Comparison of ENCODE assay signal across 8 mouse cellular contexts in the genomic region with DNA sequence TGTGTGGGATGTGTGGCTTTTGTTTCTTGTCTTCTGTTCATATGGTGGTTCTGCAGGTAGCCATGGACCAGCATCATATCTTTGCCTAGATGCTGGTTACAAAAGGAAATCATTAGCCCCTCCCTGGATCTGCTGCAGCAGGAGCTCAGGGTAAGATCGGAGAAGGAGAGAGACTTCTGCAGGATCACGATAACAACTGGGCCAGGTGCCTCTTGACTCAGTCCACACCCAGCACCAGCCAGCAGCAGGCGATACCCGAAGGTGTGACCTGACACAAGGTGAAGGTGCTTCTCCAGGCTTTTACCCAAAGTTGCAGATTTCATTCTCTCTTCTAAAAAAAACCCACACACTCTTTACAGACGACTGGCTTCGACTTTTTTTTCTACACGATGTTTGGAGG. TPM values are rescaled to one million over a fixed set of nuclear protein-coding genes. Genes with fewer than 3 reads are reported as not detected.
DNase-seq lines count a peak whose midpoint lies in the region; ATAC-seq and TF ChIP-seq lines count a peak whose summit lies in the region.

No protein-coding gene starts in this region.

- 0 out of 2 replicates have a peak, but pooled peaks cover 4% of the 10 kb centered on the region for H3K36me3 ChIP-seq in lung, postnatal 0 days (ENCODE audit: insufficient read depth, low read length)
- peaks cover 50% of the 10 kb centered on the region for H3K36me3 ChIP-seq in limb, embryonic 13.5 days

- ATAC-seq in lung, postnatal 0 days: no peak
- ATAC-seq in erythroid progenitor cell, adult 5-6 weeks (replicated peaks; ENCODE audit: low FRiP score, poor library complexity, severe bottlenecking): peak; percentile 84
- ATAC-seq in limb, embryonic 13.5 days (ENCODE audit: low FRiP score, low read depth): no peak

- H3K4me3 ChIP-seq in lung, postnatal 0 days (ENCODE audit: low read depth, low read length): peak overlapping the region; percentile 56
- peak overlapping the region; percentile 73 for H3K4me3 ChIP-seq in limb, embryonic 13.5 days

- H3K27ac ChIP-seq in lung, postnatal 0 days (ENCODE audit: low read length): no peak overlapping the region
- H3K27ac ChIP-seq in limb, embryonic 13.5 days: no peak overlapping the region

- peak; percentile 28 for DNase-seq in lung, postnatal 0 days (ENCODE audit: low spot score)
- no peak for DNase-seq in lung, adult 18-20 months
- DNase-seq in spleen, postnatal 36 days (ENCODE audit: low spot score in 2 of 2): peak; percentile 50 to 72
- no peak for DNase-seq in left cerebral cortex, adult 11 months (ENCODE audit: low spot score)
- DNase-seq in urinary bladder, adult 2 months (ENCODE audit: low spot score): no peak
- DNase-seq in cerebellum, postnatal 10 days: no peak

- H3K9ac ChIP-seq in lung, postnatal 0 days (replicated peaks; ENCODE audit: low read depth): 0 out of 2 replicates have a peak overlapping the region, but pooled peaks have one; percentile 13
- peak overlapping the region; percentile 76; the same call in 1 of the 2 replicates for H3K9ac ChIP-seq in limb, embryonic 13.5 days

- H3K9me3 ChIP-seq in lung, postnatal 0 days (ENCODE audit: low read length): no peaks in the 10 kb centered on the region
- no peaks in the 10 kb centered on the region for H3K9me3 ChIP-seq in limb, embryonic 13.5 days

- H3K4me1 ChIP-seq in lung, postnatal 0 days (ENCODE audit: insufficient read depth, low read depth, low read length): peaks cover 28% of the 10 kb centered on the region
- H3K4me1 ChIP-seq in limb, embryonic 13.5 days: peaks cover 56% of the 10 kb centered on the region

- H3K27me3 ChIP-seq in lung, postnatal 0 days (replicated peaks; ENCODE audit: insufficient read depth, low read length): no peaks in the 10 kb centered on the region
- H3K27me3 ChIP-seq in limb, embryonic 13.5 days: no peaks in the 10 kb centered on the region

- H3K4me2 ChIP-seq in lung, postnatal 0 days (replicated peaks; ENCODE audit: low read depth, low read length): peak overlapping the region; percentile 88
- H3K4me2 ChIP-seq in limb, embryonic 13.5 days (replicated peaks): peak overlapping the region; percentile 95

- WGBS in lung, postnatal 0 days: 19% methylated on average over 7 of the region's 7 CpGs
- WGBS in limb, embryonic 13.5 days: 62% methylated on average over 7 of the region's 7 CpGs

- TF ChIP-seq EP300 in lung, postnatal 0 days (IDR thresholded peaks at IDR 0.05): no peak

- no peak for TF ChIP-seq CTCF in lung, postnatal 0 days (IDR thresholded peaks at IDR 0.05)

RNA-seq across cellular contexts. Expression of gene Limd1, which starts 2.6 kb away (rescaled TPM):
- polyA plus RNA-seq in lung, postnatal 0 days (2015; fragmentation: Nextera tagmentation; extraction: Ambion mirVana): 56.3 and 61.9 TPM in 2 replicates
- total RNA-seq in erythroid progenitor cell, adult 5-6 weeks (2015; ENCODE audit: low replicate concordance): 59.1 and 60.2 TPM in 2 replicates
- 46.1 and 70.6 TPM in 2 replicates for total RNA-seq in erythroid progenitor cell, adult 5-6 weeks (2017; ENCODE audit: low replicate concordance)
- 50.3 and 54.9 TPM in 2 replicates for polyA plus RNA-seq in limb, embryonic 13.5 days (2015; fragmentation: Nextera tagmentation; extraction: Ambion mirVana)
- polyA plus RNA-seq in urinary bladder, adult 2 months (2012; rRNA removed): 27.4 and 31.9 TPM in 2 replicates

RNA-seq across cellular contexts. Expression of gene Sacm1l, which starts 48.4 kb away (rescaled TPM):
- polyA plus RNA-seq in lung, postnatal 0 days (2015; fragmentation: Nextera tagmentation; extraction: Ambion mirVana): 38.6 and 41.2 TPM in 2 replicates
- 23.1 and 25.2 TPM in 2 replicates for total RNA-seq in erythroid progenitor cell, adult 5-6 weeks (2015; ENCODE audit: low replicate concordance)
- total RNA-seq in erythroid progenitor cell, adult 5-6 weeks (2017; ENCODE audit: low replicate concordance): 23.8 and 32.0 TPM in 2 replicates
- 48.5 and 52.7 TPM in 2 replicates for polyA plus RNA-seq in limb, embryonic 13.5 days (2015; fragmentation: Nextera tagmentation; extraction: Ambion mirVana)
- 29.2 and 34.1 TPM in 2 replicates for polyA plus RNA-seq in urinary bladder, adult 2 months (2012; rRNA removed)

Comparison
In these comparisons a context has a peak if more than half of its experiments do, and no peak if none do; other contexts are left out.
1. DNase-seq: peak in lung, postnatal 0 days (single experiment) and spleen, postnatal 36 days (2 of 2); none in lung, adult 18-20 months (0 of 2), left cerebral cortex, adult 11 months (single experiment), urinary bladder, adult 2 months (single experiment) and cerebellum, postnatal 10 days (0 of 2).